Mouse (Mus musculus) ES-Bruce4 (cell line): ENCODE results near the gene Cd7. TPM values are rescaled to one million over a fixed set of nuclear protein-coding genes. Genes with fewer than 3 reads are reported as not detected.
A peak's percentile ranks its signal among the peaks of the same experiment; 100 is the strongest.

Source experiments
- H3K27ac ChIP-seq: 2 replicates; pipeline ENCODE4 v1.5.1; 2012; ENCODE audit warnings: low read length, inconsistent platforms; ENCODE audit not compliant: insufficient read depth
- H3K27me3 ChIP-seq: 2 replicates; pipeline ENCODE4 v1.6.1; 2012; ENCODE audit warnings: mild to moderate bottlenecking, low read length, inconsistent platforms; ENCODE audit not compliant: control insufficient read depth, poor library complexity, insufficient read depth, severe bottlenecking
- H3K36me3 ChIP-seq: 2 replicates; pipeline ENCODE4 v1.6.1; 2012; ENCODE audit warnings: inconsistent platforms, mild to moderate bottlenecking, low read length, moderate library complexity; ENCODE audit not compliant: control insufficient read depth, poor library complexity, insufficient read depth, severe bottlenecking
- H3K4me1 ChIP-seq: one replicate; pipeline ENCODE4 v1.8.1; 2011; ENCODE audit warnings: low read length; ENCODE audit not compliant: control insufficient read depth, insufficient read depth
- H3K4me3 ChIP-seq: 2 replicates; pipeline ENCODE4 v1.5.1; 2011; ENCODE audit warnings: low read depth, mild to moderate bottlenecking, low read length
- H3K9ac ChIP-seq: 2 replicates; pipeline ENCODE4 v1.6.1; 2012; ENCODE audit warnings: low read depth, mild to moderate bottlenecking, inconsistent platforms; ENCODE audit not compliant: poor library complexity, severe bottlenecking
- H3K9me3 ChIP-seq: replicated peaks from 2 replicates; pipeline ENCODE4 v1.6.1; 2012; ENCODE audit warnings: mild to moderate bottlenecking, low read length, inconsistent platforms; ENCODE audit not compliant: control insufficient read depth, poor library complexity, insufficient read depth, severe bottlenecking
- CTCF ChIP-seq: IDR thresholded peaks from one replicate; pipeline ENCODE4 v1.8.1; 2011; ENCODE audit warnings: low read depth, low read length
- EP300 ChIP-seq: IDR thresholded peaks from 2 replicates; pipeline ENCODE4 v1.6.1; 2011; ENCODE audit warnings: low read depth, low read length; ENCODE audit not compliant: insufficient read depth
- POLR2A ChIP-seq: IDR thresholded peaks from one replicate; pipeline ENCODE4 v1.8.1; 2011; ENCODE audit warnings: low read length; ENCODE audit not compliant: insufficient read depth
- polyA plus RNA-seq: library from polyadenylated mRNA; stranded (reverse); fragments of >200 nt; gene quantifications from 2 replicates; pipeline ENCODE4 v1.2.4, GENCODE M21; 2011; ENCODE audit warnings: low read depth; ENCODE audit not compliant: missing spikeins, insufficient read depth, insufficient read length

The Cd7 gene
- polyA plus RNA-seq, 1 experiment: not detected

DNA sequence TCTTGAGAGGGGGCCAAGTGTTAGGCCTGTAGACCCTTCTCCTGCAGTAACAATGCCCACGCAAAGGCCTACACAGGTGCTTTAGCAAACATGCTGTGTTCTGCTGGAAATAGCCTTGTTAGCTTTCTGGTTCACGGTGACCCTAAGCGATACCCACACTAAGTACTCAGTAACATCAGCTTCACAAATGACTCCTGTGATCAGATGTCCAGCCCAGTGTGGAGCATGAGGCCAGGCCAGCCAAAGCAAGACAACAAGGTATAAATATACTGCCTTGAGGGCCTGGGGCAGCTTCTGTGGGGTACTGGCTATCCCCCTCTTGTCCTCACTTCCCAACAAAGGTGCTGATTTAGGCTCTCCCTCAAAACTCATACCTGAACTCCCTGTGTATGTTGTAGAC is 46.1 kb downstream of the Cd7 start:
- Histone ChIP-seq H3K27me3 (no peaks in the 10 kb centered on the region), H3K4me1 (peaks cover 3% of the 10 kb centered on the region), H3K4me3 (no peak overlapping the region), H3K9me3 (no peaks in the 10 kb centered on the region), H3K27ac (no peak overlapping the region), H3K36me3 (no peaks in the 10 kb centered on the region), H3K9ac (no peak overlapping the region)
- TF ChIP-seq EP300 (no peak), CTCF (no peak), POLR2A (no peak)

DNA sequence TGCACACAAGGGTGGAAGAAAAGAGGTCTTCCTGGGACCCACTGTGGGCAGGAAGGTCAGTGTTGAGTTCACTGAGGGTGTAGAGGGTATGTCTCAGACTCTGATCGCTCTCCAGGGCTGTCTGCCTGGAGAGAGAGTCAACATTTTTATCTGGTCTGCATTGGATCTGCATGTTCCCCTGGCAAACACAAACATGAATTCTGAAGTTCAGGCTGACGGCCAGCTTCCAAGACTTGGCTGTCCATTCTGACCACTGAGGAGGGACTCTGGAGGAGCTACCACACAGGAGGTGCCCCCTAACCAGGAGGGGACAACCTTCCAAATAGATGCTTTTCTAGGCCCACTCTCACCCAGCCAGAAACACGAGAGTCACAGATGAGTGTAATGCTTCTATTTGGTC is 47.4 kb downstream of the Cd7 start:
- no peak overlapping the region for H3K27ac ChIP-seq
- H3K4me3 ChIP-seq: peak overlapping the region; percentile 81
- TF ChIP-seq EP300: no peak
- no peak for TF ChIP-seq CTCF
- TF ChIP-seq POLR2A: no peak
- H3K9ac ChIP-seq: peak overlapping the region; percentile 100
- H3K36me3 ChIP-seq: no peaks in the 10 kb centered on the region
- no peaks in the 10 kb centered on the region for H3K9me3 ChIP-seq
- peaks cover 3% of the 10 kb centered on the region for H3K4me1 ChIP-seq
- no peaks in the 10 kb centered on the region for H3K27me3 ChIP-seq

DNA sequence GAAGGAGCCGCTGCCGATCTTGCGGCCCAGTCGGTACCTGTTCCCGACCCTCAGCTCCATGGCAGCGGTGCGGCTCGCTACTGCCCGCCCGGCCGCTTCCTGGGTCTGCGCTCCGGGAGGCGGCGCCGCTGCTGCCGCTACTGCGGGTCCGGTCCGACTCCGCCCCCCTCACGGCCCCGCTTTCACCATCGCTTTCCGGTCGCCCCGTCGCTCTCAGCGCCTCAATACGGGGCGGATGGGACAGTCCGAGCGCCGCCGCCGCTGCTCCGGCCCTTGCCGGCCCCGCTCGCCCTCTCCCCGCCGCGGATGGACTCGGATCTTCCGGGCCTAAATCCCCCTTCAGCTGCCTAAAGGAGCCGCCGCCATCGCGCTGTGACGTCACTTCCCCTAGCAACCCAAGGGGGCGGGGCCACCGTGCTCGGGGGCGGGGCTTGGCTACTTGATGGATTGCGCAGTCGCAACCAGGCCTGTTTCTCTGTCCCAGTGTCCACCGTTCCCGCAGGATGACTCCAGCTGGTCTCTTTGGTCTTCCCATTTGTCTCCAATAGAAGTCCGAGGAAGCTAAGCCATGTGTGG is 48.2 kb downstream of the Cd7 start, which contains the start of gene Csnk1d:
Gene Csnk1d (minus strand): TSS at position 380 of the 576 bp plus-strand sequence.
- Histone ChIP-seq H3K36me3 (peaks cover 3% of the 10 kb centered on the region), H3K4me1 (peaks cover 3% of the 10 kb centered on the region), H3K27ac (no peak within 1 kb of the TSS)

DNA sequence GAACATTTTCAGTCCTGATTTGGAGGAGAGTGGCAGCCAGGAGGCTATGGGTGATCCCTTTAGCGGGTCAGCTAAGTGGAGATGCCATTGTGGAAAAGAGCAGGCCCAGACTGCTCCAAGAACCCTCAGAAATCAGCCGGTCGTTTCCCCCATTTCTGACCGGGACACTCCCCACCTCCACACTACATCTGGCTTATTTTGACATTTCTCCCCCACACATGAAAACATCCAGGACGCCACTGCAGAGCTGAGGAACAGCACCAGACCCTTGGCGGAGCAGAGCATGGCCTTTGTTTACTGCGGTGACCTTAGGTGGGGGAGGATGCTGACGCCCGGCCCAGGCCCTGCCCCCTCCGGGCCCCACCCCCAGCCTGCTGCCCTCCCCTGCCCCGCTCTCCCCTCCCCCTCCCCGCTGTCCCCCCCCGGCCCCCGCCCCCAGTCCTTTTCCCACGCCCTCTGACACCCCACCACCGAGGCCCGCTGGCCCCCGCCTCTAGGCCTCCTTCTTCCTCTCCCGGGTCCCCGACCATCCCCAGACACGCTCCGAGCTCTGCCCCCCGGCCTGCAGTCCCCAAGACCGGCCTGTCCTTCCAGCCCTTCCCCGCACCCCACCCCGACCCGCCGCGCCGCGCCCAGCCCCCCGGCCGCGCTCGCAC is 49.0 kb downstream of the Cd7 start:
- no peak for TF ChIP-seq CTCF
- TF ChIP-seq EP300: no peak
- no peak for TF ChIP-seq POLR2A
- peaks cover 3% of the 10 kb centered on the region for H3K4me1 ChIP-seq

More for the DNA sequence above, 48.2 kb downstream of the Cd7 start, which contains the start of gene Csnk1d:
- H3K4me3 ChIP-seq: peak within 1 kb of the TSS; percentile 100
- H3K9ac ChIP-seq: peak within 1 kb of the TSS; percentile 100
- no peak for TF ChIP-seq EP300
- TF ChIP-seq POLR2A: no peak
- TF ChIP-seq CTCF: no peak
- no peaks in the 10 kb centered on the region for H3K9me3 ChIP-seq
- H3K27me3 ChIP-seq: no peaks in the 10 kb centered on the region

DNA sequence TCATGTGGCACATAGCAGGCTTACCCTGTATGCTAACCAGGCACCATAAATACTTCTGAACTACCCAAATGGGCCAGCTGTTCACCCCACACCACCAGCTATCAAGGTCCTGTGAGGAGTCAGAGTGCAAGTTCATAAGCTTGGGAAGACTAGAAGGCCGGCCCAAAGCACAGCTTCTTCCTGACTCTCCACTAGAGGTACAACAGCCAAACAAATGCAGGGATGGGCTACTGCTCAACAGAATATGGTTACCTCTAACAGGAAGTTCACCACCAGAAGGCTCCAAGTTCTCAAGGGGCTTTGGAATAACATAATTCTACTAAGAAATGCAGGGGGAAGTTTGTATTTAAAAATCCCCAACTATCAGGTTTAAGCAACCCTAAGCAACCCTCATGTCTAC is 49.7 kb downstream of the Cd7 start:
- H3K27me3 ChIP-seq: no peaks in the 10 kb centered on the region
- no peak overlapping the region for H3K27ac ChIP-seq
- no peak for TF ChIP-seq EP300
- no peak for TF ChIP-seq POLR2A
- TF ChIP-seq CTCF: no peak
- H3K9me3 ChIP-seq: no peaks in the 10 kb centered on the region
- peaks cover 3% of the 10 kb centered on the region for H3K4me1 ChIP-seq
- peaks cover 8% of the 10 kb centered on the region for H3K36me3 ChIP-seq
- peak overlapping the region; percentile 18; the same call in 1 of the 2 replicates for H3K4me3 ChIP-seq
- H3K9ac ChIP-seq: peak overlapping the region; percentile 100

More for the DNA sequence above, 49.0 kb downstream of the Cd7 start:
- H3K9ac ChIP-seq: peak overlapping the region; percentile 100
- peak overlapping the region; percentile 100 for H3K4me3 ChIP-seq
- peaks cover 8% of the 10 kb centered on the region for H3K36me3 ChIP-seq
- H3K9me3 ChIP-seq: no peaks in the 10 kb centered on the region
- H3K27ac ChIP-seq: no peak overlapping the region
- no peaks in the 10 kb centered on the region for H3K27me3 ChIP-seq

DNA sequence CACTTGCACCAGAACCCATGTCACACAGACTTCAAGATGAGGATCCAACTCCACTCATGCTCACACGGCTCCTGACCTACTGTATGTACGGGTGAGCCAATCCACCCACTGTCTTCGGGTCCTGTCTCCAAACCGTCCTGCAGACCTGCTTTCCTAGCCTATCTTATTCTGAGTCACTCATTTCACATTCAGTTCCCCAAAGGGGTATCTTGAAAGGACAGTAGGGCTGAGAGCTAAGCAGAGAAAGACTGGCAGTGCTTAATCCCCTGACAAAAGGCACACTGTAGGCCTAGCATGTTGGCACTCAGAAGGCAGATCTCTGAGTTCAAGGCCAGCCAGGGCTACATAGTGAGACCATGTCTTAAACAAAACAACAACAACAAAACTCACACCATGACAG is 50.8 kb downstream of the Cd7 start:
- H3K4me3 ChIP-seq: no peak overlapping the region
- H3K4me1 ChIP-seq: peaks cover 3% of the 10 kb centered on the region
- H3K36me3 ChIP-seq: peaks cover 16% of the 10 kb centered on the region
- no peak for TF ChIP-seq CTCF
- TF ChIP-seq EP300: no peak
- no peak for TF ChIP-seq POLR2A
- H3K27ac ChIP-seq: no peak overlapping the region
- H3K27me3 ChIP-seq: no peaks in the 10 kb centered on the region
- H3K9me3 ChIP-seq: no peaks in the 10 kb centered on the region
- H3K9ac ChIP-seq: no peak overlapping the region
